Mouse (Mus musculus) left cerebral cortex, adult 8-10 months (tissue): ENCODE measurements at regions not wholly inside any gene's neighbourhood (a gene's known extent, or its start where the extent isn't known, plus 50 kb on each side); places are given as distances from the start of the nearest gene placed in this dataset.
"Not testable (repeated sequence)": the region's sequence is repeated elsewhere in the genome, so short reads cannot be mapped to it uniquely, and the experiment has no call there.

Experiments used
- DNase-seq, 2 experiments: peaks; one replicate each; pipeline ENCODE4 v3.0.0; 2022; ENCODE audit warnings: low spot score in 2 of 2

GRCm38 (mm10) chr3:20892916-20893430, 526.0 kb upstream of the Agtr1b start:
- DNase-seq, result peak in 1 of 2 experiments; percentile 51

DNA sequence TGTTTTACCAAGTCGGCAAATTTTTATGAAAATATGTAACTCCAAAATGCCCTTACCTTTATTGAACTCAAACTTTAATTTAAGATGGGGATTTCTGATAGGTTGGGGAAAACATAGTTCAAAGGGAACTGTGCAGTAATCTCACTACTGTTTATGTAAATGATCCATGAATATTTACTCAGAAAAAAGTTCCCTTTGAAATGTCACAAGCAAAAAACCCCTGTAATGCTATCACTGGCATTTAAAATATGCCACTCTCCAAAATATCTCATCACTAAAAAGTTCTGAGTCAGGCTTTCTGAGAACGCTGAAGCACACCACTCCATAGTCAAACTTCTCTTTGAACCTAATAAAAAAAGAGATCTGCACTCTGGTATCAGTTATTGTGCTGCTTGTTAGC, 497.3 kb upstream of the Agtr1b start:
- no peak for DNase-seq

DNA sequence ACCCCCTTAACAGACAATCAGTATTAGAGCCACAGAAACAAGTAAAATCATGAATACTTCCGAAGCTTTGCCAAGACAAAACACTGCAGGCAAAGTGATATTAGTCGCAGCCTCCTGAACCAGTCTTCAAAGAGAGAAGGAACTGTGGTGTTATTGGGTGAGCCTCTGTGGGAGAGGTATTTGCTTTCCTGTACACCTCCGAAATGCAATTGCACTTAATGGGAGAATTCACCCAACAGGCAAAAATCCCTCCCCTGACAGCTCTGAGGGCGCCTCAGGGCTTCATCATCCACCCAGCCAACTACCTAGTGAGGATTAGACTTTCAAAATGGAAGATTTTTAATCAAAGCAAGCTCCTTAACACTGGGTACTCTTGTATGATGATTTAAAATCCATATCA, 464.1 kb upstream of the Agtr1b start:
- DNase-seq, result no peak

DNA sequence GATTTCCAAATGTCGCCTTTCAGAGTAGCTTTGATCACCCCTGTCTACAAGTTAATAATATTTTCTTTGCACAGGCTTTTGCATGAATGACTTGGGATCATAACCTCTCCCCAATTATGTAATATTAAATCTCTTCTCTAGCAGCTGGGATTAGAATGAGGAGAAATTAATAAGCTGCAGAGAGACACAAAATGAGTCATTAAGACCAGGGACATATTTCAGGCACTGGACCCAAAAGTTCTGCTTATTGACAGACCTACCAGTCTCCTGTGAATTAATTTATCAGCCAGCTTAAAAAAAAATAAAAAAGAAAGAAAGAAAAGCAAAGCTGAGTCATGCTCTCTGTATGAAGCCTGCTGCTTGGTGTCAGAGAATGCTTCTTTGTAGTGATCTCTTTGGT, 462.4 kb upstream of the Agtr1b start:
- no peak for DNase-seq

DNA sequence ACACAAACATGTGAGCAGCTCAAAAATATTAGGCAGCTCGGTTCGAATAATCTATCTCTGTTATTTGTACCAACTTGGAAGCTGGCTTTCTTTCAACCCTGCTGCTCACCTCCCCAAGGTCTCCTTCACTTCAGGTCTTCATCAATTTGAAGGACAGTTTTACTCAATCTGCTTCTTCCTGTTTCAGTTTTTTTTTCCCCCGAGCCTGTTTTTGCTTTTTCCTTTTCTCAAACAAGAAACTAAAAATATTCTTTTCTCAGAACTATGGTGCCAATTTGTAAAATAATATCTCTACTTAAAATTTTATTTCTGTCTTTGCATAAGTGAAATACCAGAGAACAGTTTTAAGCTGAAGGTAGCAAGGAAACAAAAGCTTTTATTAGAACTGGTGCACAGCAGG, 461.8 kb upstream of the Agtr1b start:
- no peak for DNase-seq

DNA sequence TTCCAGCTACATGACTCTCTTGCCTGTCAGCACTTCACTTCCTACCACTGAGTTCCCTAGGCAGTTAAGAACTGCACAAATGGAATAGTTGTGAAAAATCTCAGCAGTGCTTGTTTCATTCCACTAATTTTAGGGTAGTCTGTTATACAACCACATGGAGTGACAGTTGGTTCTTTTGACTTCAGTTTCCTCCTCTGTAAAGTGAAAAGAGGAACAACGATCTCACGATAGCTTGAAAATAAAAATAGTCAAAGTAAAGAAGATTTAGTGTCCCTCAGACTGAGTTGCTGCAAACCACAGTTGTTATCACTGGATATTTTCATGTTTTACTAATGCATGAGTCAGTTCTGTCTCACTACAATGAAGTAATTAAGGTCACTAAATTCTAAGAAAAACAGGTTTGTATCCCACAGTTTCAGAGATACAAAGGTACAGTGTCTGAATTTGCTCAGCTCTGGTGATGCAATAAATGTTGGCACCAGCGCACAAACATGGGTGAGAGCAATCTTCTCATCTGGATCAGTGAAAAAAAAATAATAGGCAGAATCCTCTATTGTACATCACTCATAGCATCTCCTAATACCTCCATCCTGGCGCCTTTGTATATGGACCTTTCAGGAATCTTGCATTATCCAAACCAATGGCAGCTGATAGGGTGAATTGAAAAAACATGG, 458.8 kb upstream of the Agtr1b start:
- DNase-seq, result no peak

GRCm38 (mm10) chr3:20822226-20822625, 455.2 kb upstream of the Agtr1b start:
- DNase-seq, result peak in 1 of 2 experiments; percentile 69

GRCm38 (mm10) chr3:20821712-20822111, 454.7 kb upstream of the Agtr1b start:
- peak in 1 of 2 experiments; percentile 41 for DNase-seq

GRCm38 (mm10) chr3:20820047-20820446, 453.1 kb upstream of the Agtr1b start:
- DNase-seq, result no peak

- no peak for DNase-seq
These were observed 452.6 kb upstream of the Agtr1b start for GRCm38 (mm10) chr3:20819586-20819985.

GRCm38 (mm10) chr3:20816613-20817012, 449.6 kb upstream of the Agtr1b start:
- no peak for DNase-seq

DNA sequence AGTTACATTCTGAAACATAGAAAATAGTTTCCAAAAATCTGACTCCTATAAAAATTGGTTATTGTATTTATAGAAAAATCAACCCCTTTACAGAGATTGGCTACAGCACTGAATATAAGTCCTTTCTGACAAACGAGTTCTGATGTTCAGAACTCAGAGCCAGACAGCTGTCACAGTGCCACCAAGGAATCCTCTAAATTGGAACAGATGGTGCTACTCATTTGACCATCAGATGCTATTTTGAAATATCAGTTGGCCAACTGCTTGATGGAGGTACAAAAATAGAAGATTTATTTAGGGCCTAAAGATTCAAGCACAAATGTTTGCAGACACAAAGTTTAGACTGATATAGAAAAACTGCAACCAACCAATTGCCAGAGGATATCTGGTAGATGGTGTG, 427.3 kb upstream of the Agtr1b start:
- DNase-seq, result peak in 1 of 2 experiments; percentile 20

- no peak for DNase-seq
These were observed 425.5 kb upstream of the Agtr1b start for GRCm38 (mm10) chr3:20792503-20792902.

- DNase-seq, result no peak
These were observed 410.9 kb upstream of the Agtr1b start for GRCm38 (mm10) chr3:20777883-20778282.

- DNase-seq, result no peak
These were observed 410.0 kb upstream of the Agtr1b start for GRCm38 (mm10) chr3:20776964-20777304.

GRCm38 (mm10) chr3:20776128-20776963, 409.4 kb upstream of the Agtr1b start:
- peak; percentile 13 to 69 for DNase-seq

GRCm38 (mm10) chr3:20734302-20734701, 367.3 kb upstream of the Agtr1b start:
- peak in 1 of 2 experiments; percentile 23 for DNase-seq

- no peak for DNase-seq
These were observed 365.0 kb upstream of the Agtr1b start for GRCm38 (mm10) chr3:20732005-20732404.

- no peak for DNase-seq
These were observed 363.5 kb upstream of the Agtr1b start for GRCm38 (mm10) chr3:20730481-20730880.

DNA sequence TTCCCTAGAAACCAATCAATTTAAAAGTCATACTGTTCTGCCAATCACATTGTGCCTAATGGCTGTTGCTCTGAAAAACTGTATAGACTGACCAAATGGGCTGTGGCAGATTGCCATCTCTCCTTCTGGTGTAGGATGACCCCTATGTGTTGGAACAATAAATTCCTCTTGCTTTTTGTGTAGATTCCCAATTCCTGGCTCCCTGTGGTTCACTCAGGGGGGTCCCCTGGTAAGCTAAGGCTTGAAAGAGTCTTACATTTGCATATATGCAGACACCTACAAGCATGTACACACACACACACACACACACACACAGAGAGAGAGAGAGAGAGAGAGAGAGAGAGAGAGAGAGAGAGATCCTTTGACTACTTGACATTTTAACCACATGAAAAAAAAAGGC, 362.8 kb upstream of the Agtr1b start:
- DNase-seq, result not testable (repeated sequence)

GRCm38 (mm10) chr3:20714671-20715070, 347.7 kb upstream of the Agtr1b start:
- DNase-seq, result no peak

DNA sequence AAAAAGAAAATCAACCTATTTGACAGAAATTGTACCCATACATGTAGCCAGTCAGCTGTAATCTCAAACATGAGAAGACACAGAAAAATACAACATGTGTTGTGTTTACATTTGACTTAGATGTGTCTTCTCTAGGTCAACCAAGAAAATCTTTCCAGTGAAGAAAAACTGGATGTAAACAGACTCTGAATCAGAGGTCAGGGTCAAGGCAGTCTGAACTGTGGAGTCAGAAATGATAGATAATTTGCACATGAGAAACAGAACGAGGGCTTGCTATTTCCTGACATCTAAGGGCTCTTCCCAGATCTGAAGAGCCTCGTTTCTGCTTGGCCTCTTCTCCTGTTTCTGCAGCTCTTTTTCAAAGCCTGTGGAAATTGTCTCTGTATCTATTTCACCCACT, 342.7 kb upstream of the Agtr1b start:
- DNase-seq, result no peak
